Mouse (Mus musculus) right cerebral cortex, adult 2 months (tissue): ENCODE results near the gene Vps35.

Experiments used
- DNase-seq, 2 experiments: peaks; one replicate each; pipeline ENCODE4 v3.0.0; 2021 to 2022; ENCODE audit warnings: low spot score in 2 of 2

The Vps35 gene

DNA sequence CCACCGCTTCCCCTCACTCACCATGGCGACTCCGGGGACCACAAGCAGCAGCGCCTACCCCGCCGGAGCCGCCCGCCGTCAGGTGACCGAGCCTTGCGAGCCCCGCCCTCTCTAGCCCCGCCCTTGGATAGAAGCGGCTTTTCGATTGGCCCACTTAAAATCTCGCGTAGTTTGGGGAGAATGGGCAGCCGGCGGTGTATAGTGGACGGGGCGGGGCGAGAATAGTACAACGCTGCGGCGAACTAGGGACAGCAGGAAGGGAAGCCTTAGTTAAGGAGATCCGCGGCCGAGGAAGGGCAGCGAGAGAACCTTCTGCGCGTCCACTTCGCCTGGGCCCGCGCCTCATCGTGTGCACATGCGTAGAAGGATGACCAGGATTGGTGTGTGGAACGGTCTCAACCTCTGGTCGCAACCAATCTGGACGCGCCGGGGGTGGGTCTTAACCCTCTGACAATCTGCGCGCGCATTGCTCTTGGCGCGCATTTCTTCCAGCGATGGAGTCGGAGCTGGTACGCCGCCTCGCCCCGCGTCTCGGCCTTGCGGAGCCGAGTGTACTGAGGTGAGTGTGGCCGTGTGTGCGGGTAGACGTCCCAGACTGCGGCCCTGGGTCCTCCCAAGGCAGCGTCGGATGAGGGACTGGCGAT, at the start of gene Vps35, which contains the start of gene Orc6:
Gene Vps35 (minus strand): TSS at position 369 of the 644 bp plus-strand sequence.
Gene Orc6 (plus strand): TSS at position 199 of the 644 bp plus-strand sequence.
- peak; percentile 96 to 97 for DNase-seq

DNA sequence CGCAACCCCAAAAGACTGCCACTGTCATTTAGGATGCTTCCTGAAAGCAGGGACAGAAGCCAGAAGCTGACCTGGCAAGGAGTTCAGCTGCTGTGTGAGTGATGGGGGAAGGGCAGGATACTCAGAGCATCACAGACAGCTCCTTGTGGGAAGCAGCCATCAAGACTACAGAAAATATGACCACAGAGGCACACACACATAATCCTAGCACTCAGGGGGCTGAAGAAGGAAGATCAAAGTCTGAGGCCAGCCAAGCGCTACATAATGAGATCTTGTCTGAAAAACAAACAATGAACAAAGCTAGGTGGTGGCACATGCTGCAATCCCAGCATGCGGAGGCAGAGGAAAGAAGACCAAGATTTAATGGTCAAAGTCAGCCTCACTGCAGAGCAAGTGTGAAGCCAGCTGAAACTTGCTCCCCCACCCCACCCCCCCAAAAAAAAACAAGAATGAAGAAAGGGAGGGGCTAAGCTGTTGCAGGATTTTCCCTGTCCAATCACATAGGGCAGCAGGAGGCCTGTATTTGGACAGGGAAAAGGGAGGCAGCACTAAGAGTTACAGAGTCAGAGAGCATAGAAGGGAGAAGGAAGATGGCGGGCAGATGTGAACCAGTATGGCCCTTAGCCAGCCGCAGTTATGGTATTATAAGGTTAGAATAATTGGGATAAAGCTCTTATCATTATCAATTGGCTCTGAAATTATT, 40.4 kb upstream of the Vps35 start:
- DNase-seq = no peak

DNA sequence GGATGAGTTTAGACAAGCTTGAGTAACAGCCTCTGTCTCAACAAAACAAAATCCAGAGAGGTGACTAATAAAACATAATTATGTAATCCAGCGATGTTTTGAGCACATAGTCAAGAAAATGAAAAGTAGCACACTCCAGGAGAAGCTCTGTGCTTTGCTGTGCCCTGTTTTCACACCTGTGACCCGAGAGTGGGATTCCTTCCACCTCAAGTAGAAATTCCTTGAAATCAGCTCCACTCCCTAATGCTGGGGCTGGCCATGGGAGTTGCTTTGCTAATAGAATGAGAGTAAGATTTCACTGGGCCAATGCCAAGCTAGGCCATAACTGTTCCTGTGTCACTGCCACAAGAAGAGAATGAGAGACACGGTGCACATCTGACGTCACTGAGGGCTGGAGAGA, 38.1 kb upstream of the Vps35 start:
- no peak for DNase-seq

DNA sequence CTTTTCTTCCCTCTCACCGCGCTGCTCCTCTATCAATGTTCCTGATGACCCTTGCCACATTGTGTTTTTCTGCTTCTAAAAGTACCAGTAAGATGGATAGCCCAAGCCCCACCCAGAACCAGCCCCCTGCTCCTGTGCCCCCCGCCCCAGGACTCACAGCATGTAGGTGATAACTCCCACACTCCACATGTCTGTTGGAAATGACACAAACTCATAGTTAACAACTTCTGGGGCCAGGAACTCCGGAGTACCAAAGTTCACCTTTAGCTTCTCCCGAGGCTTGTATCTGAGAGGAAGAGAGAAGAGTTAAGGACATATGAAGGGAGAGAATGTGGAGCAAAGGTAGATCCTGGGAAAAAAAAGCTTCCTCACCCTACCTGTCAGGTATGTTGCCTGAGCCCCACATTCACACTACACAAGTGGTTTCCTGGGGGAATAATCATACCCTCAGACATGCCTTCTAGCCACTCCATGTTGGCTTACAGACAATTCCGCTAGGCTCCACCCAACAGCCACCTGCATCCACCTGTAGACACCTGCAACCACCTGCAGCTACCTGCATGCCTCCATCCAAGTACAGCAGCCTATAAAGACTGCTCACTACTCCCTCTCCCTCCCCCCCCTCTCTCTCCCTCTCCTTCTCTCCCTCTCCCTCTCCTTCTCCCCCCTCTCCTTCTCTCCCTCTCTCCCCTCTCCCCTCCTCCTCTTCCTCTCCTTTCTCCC, 36.8 kb upstream of the Vps35 start:
- DNase-seq = no peak

DNA sequence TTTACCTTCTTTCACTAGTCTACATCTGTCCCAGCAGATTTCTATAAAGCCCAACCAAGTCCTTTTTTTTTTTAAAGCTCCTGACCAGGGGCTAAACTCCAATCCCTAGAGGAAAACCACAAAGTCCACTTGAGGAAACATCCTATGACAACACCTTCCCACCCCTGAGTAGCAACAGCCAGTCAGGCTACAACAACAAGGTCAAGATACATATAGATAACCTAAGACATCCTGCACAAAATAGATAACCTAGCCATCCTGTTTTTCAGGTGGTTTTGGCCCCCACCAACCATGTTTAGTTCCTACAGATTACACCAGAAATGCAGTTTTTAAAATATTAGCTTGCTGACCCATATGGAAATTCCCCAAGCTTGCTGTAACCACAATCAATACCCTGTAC, 35.5 kb upstream of the Vps35 start:
- DNase-seq = no peak

DNA sequence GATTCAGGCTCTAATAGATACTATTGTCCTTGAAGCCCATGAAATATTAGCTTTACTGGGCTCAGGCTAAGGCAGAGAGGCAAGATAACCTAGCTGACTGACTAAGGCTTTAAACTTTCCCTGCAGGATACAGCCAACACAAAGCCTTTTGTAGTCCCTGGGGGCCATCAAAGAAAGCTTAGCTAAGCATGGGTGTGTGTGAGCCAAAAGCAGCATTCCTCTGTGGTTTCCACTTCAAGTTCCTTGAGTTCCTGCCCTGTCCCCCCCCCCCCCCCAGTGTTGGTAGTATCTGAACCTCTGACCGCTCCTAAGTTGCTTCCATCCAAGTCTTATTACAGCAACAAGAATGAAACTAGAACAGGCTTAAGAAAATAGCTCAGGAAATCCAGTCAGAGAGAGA, 29.9 kb upstream of the Vps35 start:
- no peak for DNase-seq

DNA sequence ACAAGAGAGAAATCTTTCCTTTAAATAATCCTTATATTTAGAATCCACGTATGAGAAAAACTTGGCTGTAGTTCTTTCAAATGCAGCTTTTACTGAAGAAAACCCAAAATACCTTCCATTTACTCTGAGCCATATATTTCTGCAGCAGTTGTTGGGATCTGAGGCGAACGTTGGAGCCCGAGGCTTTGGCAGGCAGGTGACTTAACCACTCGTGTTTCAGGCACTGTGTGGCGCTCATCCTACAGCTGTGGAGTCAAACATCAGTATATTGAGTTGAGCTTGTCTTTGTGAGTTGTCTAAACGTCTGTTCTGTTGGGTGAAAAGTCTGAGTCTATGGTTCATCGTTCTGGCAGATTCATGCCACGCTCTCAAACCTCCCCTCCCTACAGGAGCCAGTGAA, 27.4 kb upstream of the Vps35 start:
- DNase-seq = no peak

DNA sequence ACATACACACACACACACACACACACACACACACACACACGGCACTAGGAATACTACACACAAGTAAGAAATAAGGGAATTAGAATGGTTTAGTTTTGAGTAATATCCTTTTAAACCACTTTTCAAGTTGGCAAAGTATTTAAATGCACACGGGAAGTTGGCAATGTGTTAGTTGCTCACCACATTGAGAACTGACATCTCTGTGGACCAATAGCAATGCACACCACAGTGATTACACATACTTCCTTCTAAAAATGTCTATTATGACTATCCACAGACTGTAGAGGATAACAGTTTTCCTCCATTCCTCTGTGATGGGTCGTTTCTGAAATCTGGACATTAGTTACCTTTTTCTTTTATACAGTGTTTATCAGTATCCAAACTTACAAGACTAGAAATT, 23.5 kb upstream of the Vps35 start:
- DNase-seq = no peak

DNA sequence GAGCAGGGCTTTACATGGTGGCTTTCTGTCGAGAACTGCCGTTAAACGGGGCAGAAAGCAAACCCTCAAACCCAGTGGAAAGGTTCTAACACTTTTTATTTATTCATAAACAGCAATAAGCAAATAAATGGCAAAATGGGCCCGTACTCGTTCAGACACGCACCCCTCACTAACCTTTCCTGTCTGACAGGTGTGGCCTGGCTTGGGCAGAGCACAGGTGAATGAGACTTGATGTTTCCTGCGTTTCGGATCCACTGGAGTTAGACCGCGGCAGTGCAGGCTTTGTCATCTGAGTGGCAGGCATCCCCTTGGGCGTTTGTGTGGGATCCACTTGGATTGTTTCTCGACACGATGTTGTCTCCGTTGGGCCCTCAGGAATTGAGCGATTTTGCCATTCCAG, 22.4 kb upstream of the Vps35 start:
- no peak for DNase-seq

DNA sequence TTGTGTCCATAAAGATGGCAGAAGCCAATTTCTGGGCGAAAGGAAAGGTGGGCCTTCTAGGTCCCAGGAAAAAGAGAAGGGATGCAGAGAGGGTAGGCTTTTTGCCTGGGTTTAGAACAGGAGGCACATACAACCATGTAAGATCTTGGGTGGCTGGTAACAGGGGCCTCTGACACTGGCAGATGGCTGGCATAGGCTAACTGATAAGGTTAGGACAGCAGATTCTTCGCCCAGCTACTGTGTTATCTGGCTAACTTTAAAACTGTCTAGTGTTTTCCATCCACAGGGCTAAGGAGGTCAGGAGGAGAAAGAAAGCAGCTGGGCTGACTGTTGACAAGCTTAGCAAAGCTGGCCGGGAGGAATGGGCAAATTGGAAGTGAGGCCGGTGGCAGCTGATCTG, 18.9 kb upstream of the Vps35 start:
- no peak for DNase-seq

DNA sequence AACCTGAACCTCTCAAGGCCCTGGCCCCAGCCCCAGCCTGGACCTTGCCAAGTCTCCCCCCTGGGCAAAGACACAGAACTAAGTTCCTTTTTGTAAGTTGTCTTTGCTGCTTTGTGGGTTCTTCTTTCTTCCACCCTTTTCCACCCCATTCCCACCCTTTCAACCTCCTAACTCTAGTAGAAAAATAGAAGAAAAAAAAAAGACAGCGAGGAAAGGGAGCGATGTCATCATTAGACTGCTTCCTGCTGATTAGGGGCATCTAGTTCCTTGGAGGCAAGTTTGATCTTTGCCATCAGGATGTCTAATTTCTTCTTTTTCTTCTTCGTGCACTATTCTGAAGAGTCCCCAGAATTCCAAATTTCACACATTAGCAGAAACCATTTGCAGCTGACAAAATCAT, 13.4 kb upstream of the Vps35 start:
- no peak for DNase-seq

DNA sequence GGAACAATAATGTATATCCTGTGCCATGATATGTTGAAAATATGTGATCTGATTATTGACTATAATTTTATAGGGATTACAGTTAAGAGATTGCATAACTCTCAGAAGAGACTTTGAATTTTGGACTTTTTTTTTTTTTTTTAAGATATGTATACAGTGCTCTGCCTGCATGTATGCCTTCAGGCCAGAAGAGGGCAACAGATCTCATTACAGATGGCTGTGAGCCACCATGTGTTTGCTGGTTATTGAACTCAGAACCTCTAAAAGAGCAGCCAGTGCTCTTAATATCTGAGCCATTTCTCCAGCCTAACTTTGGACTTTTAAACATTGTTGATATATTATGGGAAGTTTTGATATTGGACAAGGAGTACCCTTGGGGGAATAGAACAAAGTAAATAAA, 12.1 kb upstream of the Vps35 start:
- peak; percentile 21 to 24 for DNase-seq

DNA sequence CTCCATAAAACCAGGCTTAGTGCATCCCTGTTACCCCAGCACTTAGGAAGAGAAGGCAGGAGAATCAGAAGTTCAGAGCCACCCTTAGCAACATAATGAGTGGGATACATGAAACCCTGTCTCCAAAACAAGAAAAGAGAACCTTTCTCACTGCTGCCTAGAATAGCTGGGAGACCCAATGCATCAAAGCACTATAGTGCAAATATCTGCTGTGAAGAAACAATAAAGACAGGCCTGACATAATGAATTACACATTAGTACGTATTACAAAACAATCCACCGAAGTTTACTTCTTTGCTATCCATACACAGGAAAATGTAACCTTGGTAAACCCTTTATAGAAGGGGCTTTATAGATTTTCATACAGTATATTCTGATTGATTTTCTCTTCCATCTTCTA, 9.0 kb upstream of the Vps35 start:
- DNase-seq = no peak

DNA sequence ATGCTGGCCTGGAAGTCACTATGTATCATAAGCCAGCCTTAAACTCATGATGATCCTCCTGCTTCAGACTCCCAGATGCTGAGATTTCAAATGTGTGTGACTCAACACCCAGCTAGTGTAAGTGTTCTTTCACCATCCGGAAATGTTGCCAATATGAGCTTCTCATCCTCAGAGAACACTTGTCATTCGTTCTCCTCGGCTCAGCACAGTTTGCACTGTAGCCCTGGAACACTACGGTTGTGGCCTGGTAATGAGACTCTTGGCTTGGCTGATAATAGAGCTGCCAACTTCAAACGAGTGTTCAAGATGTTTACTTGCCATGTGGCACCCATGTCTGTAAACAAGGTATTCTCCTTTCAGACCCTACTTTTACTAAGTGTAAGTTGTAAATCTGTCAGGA, 3.9 kb upstream of the Vps35 start:
- DNase-seq = no peak

DNA sequence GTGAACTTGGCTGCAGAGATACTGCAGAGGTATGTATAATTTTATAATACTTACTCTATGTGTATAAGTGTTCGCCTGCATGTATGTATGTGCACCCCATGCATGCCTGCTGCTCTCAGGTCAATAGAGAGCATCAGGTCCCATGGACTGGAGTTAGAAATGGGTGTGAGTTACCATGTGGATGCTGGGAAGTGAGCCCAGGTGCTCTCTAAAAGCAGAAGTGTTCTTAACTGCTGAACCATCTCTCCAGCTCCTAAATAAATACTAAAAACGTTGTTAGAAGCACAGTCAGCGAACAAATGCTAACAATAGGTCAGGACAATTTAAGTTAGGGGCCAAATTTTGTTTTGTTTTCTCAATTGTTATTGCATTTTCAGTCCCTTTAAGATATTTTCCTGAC, 3.3 kb upstream of the Vps35 start:
- no peak for DNase-seq

DNA sequence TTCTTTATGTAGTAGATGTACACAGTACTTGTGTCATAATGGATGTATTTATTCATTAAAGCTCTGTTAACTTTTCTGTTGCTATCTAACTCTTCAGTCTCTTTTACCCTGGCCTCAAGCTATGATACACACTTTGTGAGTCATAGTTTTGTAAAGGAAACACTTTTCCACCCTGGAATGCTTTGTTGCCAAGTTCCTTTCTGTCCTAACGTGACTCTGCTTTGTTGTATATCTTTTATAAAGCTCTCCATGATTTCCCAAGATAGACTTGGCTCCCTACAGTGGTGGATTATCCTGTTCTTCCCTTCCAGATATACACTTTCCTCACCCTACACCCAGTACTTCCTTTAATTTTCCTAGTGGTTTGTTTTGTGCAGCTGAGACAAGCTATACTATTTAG, 2.3 kb upstream of the Vps35 start:
- no peak for DNase-seq

DNA sequence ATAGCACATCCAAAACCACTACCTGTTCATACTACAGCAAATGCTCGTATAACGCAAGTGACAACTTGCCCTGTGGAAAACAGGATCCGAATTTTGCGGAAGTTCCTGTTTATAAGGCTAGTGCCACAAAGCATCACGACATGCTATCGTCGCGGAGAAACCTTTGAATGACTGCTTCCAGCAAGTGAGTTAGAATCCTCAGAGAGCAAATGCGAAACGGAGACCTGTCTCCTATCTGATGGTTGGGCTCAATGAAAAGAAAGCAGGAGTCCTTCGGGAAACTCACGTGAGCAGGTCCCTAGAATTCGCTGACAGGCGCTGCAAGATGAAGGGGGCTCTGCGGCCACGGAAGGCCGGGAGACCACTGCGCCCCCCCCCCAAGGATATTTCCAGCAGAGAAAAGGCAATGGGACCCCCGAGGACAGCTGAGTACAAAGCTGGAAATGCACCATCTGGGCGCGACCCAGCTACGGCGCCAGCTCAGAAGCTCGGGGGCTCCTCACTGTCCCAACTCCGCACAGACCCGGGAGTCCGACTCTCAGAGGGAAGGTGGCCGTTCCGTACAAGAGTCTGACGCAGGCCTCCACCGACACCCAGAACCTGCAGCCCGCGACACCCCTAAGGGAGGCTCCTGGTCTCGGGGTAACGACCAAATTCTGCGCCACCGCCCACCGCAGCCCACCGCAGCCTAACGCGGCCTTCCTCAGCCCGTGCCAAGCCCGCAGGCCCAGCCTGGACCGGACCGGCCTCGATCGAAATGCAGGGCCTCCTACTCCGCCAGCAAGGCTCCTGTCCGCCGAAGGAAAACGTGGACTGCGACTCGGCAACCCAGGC, 785 bp downstream of the Vps35 start:
- peak; percentile 11 to 23 for DNase-seq

DNA sequence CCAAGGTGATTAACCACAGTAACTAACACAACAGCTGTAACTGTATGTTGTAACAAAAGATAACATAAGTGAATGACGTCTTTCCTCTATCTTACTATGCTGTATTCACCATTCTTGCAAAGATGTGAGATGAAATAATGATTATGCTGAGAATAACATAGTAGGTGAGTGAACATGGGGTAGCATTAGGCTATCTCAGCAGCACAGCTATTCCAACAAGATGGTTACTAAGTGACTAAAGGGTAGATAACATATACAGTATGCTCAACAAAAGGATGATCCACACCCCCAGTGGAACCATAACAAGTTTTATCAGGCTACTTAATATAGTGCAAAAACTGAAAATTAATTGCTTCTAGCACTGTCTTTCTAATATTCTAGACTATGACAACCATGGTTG, 12.8 kb downstream of the Vps35 start:
- no peak for DNase-seq

DNA sequence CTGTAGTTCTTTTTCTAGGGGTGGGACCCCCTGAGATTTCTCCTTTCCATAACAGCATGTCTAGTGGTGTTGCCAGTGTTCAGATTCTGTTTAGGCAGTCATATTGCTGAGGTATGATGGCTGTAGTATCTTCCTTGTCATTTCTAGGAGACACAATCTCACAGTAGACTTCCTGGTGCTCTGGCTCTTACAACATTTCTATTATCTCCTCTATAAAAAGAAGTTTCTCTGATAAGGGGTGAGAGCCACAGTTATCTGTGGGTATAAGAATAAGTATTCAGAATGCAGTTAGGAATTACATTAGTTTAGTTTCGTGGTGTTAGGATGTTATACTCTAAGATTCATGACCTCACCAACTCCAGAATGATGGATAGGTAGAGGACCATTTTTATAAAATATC, 72.3 kb downstream of the Vps35 start:
- no peak for DNase-seq

DNA sequence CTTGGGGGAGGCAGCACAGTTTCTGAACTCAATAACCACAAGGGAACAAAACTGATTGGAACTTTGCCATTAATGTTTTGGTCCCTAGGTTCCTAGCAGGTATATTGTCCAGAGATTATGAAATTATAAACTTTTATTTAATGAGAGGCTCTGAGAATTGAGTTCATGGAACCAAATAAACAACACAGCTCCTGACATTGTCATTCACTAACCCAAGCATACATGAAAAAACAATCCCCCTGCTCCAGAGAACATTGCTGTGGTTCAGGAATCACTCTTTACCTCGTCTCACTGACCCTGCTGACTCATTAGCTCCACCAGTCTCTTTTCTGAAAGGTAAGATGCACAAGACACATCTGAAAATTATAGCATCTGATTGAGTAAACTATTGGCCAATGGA, 73.9 kb downstream of the Vps35 start, which contains the start of gene Olfr371:
Gene Olfr371 (plus strand): TSS at position 301 of the 400 bp plus-strand sequence.
- no peak for DNase-seq

DNA sequence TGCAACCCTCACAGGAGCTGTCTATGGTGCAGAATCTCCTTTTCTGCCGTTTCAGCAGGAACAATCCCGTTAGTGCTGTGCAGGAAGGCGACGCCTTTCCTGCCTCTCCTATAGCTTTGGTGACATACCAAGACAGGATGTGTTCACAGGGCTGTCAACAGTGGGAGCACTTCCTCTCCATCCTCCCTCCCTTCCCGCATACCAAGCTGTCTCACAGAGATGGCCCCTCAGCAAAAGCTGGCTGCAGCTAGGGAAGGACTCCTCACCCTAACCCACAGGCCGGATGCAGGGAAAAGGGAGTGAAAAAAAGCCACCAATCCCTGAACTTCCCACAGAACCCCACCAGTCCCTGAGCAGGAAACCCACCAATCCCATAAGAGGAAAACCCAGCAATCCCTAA, 78.6 kb downstream of the Vps35 start:
- DNase-seq = no peak

DNA sequence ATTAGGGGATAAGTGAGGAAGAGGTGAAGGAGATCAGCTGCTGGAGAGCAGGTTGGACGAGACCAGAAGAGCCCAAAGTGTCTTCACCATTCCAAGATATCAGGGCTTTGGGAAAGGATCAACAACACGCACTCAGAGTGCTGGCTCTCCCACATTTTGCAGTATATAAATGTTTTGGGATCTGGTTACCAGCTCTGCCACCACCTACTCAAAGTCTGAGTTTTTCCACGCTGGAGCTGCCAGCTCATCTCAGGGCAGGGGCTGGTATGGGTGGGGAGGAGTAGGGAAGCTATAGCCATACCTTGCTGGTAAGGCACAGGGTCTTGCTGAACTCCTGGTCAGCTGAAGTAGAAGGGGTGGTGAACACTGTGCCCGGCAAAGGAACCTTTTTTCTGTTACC, 79.4 kb downstream of the Vps35 start:
- DNase-seq = peak; percentile 5 to 31
